In the genomic region with DNA sequence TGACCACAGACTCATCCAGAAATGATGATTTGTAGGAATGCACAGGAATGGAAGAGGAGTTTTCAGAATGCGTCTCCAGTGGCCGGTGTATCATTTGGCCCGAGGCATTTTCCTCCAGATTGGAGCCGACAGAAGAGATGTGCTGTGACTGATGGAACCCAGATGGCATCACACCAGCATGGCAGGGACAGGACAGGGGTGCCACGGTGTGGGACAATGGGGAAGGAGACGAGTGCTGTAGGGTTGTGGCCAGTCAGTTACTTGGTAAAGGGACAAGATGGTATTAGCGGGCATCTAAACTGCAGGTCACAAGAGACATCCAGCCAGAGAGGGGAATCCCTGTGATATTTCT, we compare ENCODE assay signal across 24 mouse cellular contexts.
A peak's percentile ranks its signal among the peaks of the same experiment; 100 is the strongest.
DNase-seq lines count a peak whose midpoint lies in the region; ATAC-seq and TF ChIP-seq lines count a peak whose summit lies in the region.
"Had no signal": no experiment of that assay in that cellular context is flagged by ENCODE, and none has a peak within 500 bp of the region (broad histone marks: within the 10 kb centered on the region; RNA-seq: fewer than 3 reads in every experiment).

No protein-coding gene starts in this region.

- no peak overlapping the region for H3K4me3 ChIP-seq in heart, embryonic 13.5 days
- no peak overlapping the region for H3K4me3 ChIP-seq in layer of hippocampus, adult 2 months
- H3K4me3 ChIP-seq: embryonic facial prominence, embryonic 15.5 days; erythroblast, embryonic 14.5 days; forebrain, embryonic 10.5 days; gastrocnemius, adult 2 months; hindbrain, embryonic 10.5 days; intestine, embryonic 15.5 days had no signal

- H3K4me2 ChIP-seq in heart, embryonic 13.5 days: peak overlapping the region; percentile 22
- H3K4me2 ChIP-seq: embryonic facial prominence, embryonic 15.5 days; hindbrain, embryonic 14.5 days; intestine, embryonic 15.5 days had no signal

- H3K9ac ChIP-seq in heart, embryonic 13.5 days: no peak overlapping the region
- H3K9ac ChIP-seq: embryonic facial prominence, embryonic 15.5 days; hindbrain, embryonic 14.5 days; intestine, embryonic 15.5 days had no signal

- H3K27me3 ChIP-seq in heart, embryonic 13.5 days (replicated peaks): no peaks in the 10 kb centered on the region
- H3K27me3 ChIP-seq: embryonic facial prominence, embryonic 15.5 days; intestine, embryonic 15.5 days; Patski had no signal

- H3K9me3 ChIP-seq in heart, embryonic 13.5 days: no peaks in the 10 kb centered on the region
- H3K9me3 ChIP-seq: embryonic facial prominence, embryonic 15.5 days; forebrain, embryonic 10.5 days; intestine, embryonic 15.5 days had no signal

- peak; percentile 45 for DNase-seq in heart, adult 11 months
- DNase-seq in heart, adult 9 months (ENCODE audit: low spot score in 2 of 2): no peak
- no peak for DNase-seq in heart, postnatal 10 days
- DNase-seq in layer of hippocampus, adult 2 months (ENCODE audit: low spot score in 2 of 2): no peak
- no peak for DNase-seq in layer of hippocampus, adult 9-11 months
- peak; percentile 28 for DNase-seq in retina, postnatal 1 day
- no peak for DNase-seq in retina, embryonic 14.5 days (ENCODE audit: low spot score)
- DNase-seq: adrenal gland, postnatal 14 days; cerebellum, adult 11-12 months; cerebellum, adult 9-10 months; cerebellum, postnatal 25 days; gastrocnemius, adult 2 months; gastrocnemius, postnatal 25 days; kidney, adult 18-20 months had no signal

- intact Hi-C loops in heart, postnatal 10 days (cut with DNase I): no loop called here

- H3K4me1 ChIP-seq in heart, embryonic 13.5 days: peaks cover 37% of the 10 kb centered on the region
- H3K4me1 ChIP-seq: intestine, embryonic 15.5 days had no signal

- TF ChIP-seq CTCF in layer of hippocampus, adult 2 months (conservative IDR thresholded peaks at IDR 0.05): no peak

- H3K27ac ChIP-seq in heart, embryonic 13.5 days (replicated peaks): no peak overlapping the region
- peak overlapping the region; percentile 89; the same call in 1 of the 2 replicates for H3K27ac ChIP-seq in layer of hippocampus, adult 2 months
- H3K27ac ChIP-seq: embryonic facial prominence, embryonic 15.5 days; forebrain, embryonic 10.5 days; gastrocnemius, adult 2 months; hindbrain, embryonic 10.5 days; hindbrain, embryonic 14.5 days; intestine, embryonic 15.5 days had no signal

- no peak for ATAC-seq in heart, embryonic 13.5 days (ENCODE audit: extremely low read depth, insufficient number of reproducible peaks, low FRiP score, low TSS enrichment)
- ATAC-seq: activated CD4-positive, CD25-positive, alpha-beta regulatory T cell, adult 4 months; forebrain, embryonic 14.5 days; intestine, embryonic 15.5 days; Patski had no signal

- H3K36me3 ChIP-seq in heart, embryonic 13.5 days: no peaks in the 10 kb centered on the region
- H3K36me3 ChIP-seq: embryonic facial prominence, embryonic 15.5 days; forebrain, embryonic 10.5 days; hindbrain, embryonic 10.5 days; intestine, embryonic 15.5 days had no signal

- WGBS in heart, embryonic 13.5 days: 30% methylated on average over 7 of the region's 7 CpGs

Comparison
In these comparisons a context has a peak if more than half of its experiments do, and no peak if none do; other contexts are left out.
1. DNase-seq: peak in heart, adult 11 months (single experiment) and retina, postnatal 1 day (single experiment); none in heart, adult 9 months (0 of 2), heart, postnatal 10 days (0 of 2), layer of hippocampus, adult 2 months (0 of 2), layer of hippocampus, adult 9-11 months (single experiment) and retina, embryonic 14.5 days (single experiment).